In genomic region chr1:55160831-55161638, GRCm38 (mm10) we compare ENCODE assay signal across 9 mouse cellular contexts. TPM values are rescaled to one million over a fixed set of nuclear protein-coding genes. Genes with fewer than 3 reads are reported as not detected.
A peak's percentile ranks its signal among the peaks of the same experiment; 100 is the strongest.
DNase-seq lines count a peak whose midpoint lies in the region; ATAC-seq and TF ChIP-seq lines count a peak whose summit lies in the region.
"Had no signal": no experiment of that assay in that cellular context is flagged by ENCODE, and none has a peak within 500 bp of the region (broad histone marks: within the 10 kb centered on the region; RNA-seq: fewer than 3 reads in every experiment).

No protein-coding gene starts in this region.

- H3K27ac ChIP-seq in stomach, embryonic 15.5 days = no peak overlapping the region
- H3K27ac ChIP-seq in stomach, postnatal 0 days (replicated peaks) = no peak overlapping the region
- H3K27ac ChIP-seq in kidney, embryonic 14.5 days (ENCODE audit: low read depth, low read length) = no peak overlapping the region
- H3K27ac ChIP-seq: kidney, postnatal 0 days had no signal

- no peaks in the 10 kb centered on the region for H3K27me3 ChIP-seq in stomach, embryonic 15.5 days (replicated peaks)
- H3K27me3 ChIP-seq in stomach, postnatal 0 days (ENCODE audit: control insufficient read depth, insufficient read depth, low read length) = no peaks in the 10 kb centered on the region
- no peaks in the 10 kb centered on the region for H3K27me3 ChIP-seq in kidney, embryonic 14.5 days (ENCODE audit: control insufficient read depth, insufficient read depth, low read length)

- no peak for TF ChIP-seq EP300 in stomach, postnatal 0 days (optimal IDR thresholded peaks at IDR 0.05)

- H3K4me3 ChIP-seq in stomach, embryonic 15.5 days (replicated peaks) = no peak overlapping the region
- no peak overlapping the region for H3K4me3 ChIP-seq in stomach, postnatal 0 days (ENCODE audit: low read depth, low read length)
- no peak overlapping the region for H3K4me3 ChIP-seq in kidney, embryonic 14.5 days (ENCODE audit: low read length)

- WGBS in stomach, embryonic 15.5 days = 86% methylated on average over 17 of the region's 17 CpGs
- WGBS in stomach, postnatal 0 days = 82% methylated on average over 17 of the region's 17 CpGs
- 95% methylated on average over 17 of the region's 17 CpGs for WGBS in kidney, embryonic 14.5 days

- ATAC-seq in stomach, embryonic 15.5 days (ENCODE audit: insufficient read depth, low FRiP score, low read depth) = 0 out of 2 replicates have a peak, but pooled peaks have one; percentile 14
- no peak for ATAC-seq in stomach, postnatal 0 days (ENCODE audit: low FRiP score, low TSS enrichment)
- ATAC-seq in kidney, embryonic 14.5 days (ENCODE audit: low FRiP score, low TSS enrichment) = no peak

- no peaks in the 10 kb centered on the region for H3K4me1 ChIP-seq in stomach, embryonic 15.5 days
- H3K4me1 ChIP-seq in stomach, postnatal 0 days (replicated peaks; ENCODE audit: control insufficient read depth, insufficient read depth) = no peaks in the 10 kb centered on the region
- H3K4me1 ChIP-seq in kidney, embryonic 14.5 days (ENCODE audit: control insufficient read depth, insufficient read depth, low read length) = no peaks in the 10 kb centered on the region

- TF ChIP-seq CTCF in stomach, postnatal 0 days (IDR thresholded peaks at IDR 0.05; ENCODE audit: low read depth) = no peak

- no peaks in the 10 kb centered on the region for H3K9me3 ChIP-seq in stomach, embryonic 15.5 days
- no peaks in the 10 kb centered on the region for H3K9me3 ChIP-seq in stomach, postnatal 0 days (ENCODE audit: control insufficient read depth, low read length)
- no peaks in the 10 kb centered on the region for H3K9me3 ChIP-seq in kidney, embryonic 14.5 days (ENCODE audit: control insufficient read depth, low read length)

- DNase-seq in stomach, postnatal 0 days (ENCODE audit: low spot score) = no peak
- DNase-seq in cerebellum, postnatal 25 days = peak; percentile 51 to 60
- DNase-seq in layer of hippocampus, postnatal 25 days (ENCODE audit: extremely low spot score in 1 of 2, low spot score in 1 of 2) = peak; percentile 18 to 38
- DNase-seq in telencephalon, adult 2 months (ENCODE audit: low read depth, low spot score) = peak; percentile 83
- no peak for DNase-seq in kidney, adult 11 months
- DNase-seq in kidney, adult 9 months = no peak

- H3K9ac ChIP-seq in stomach, embryonic 15.5 days = no peak overlapping the region
- H3K9ac ChIP-seq in stomach, postnatal 0 days (ENCODE audit: low read length) = no peak overlapping the region
- no peak overlapping the region for H3K9ac ChIP-seq in kidney, embryonic 14.5 days (ENCODE audit: low read depth, low read length)

- no peak overlapping the region for H3K4me2 ChIP-seq in stomach, embryonic 15.5 days
- no peak overlapping the region for H3K4me2 ChIP-seq in stomach, postnatal 0 days (replicated peaks; ENCODE audit: low read depth)
- H3K4me2 ChIP-seq in kidney, embryonic 14.5 days (replicated peaks; ENCODE audit: low read depth, low read length) = no peak overlapping the region

- peaks cover 11% of the 10 kb centered on the region; the same call in 1 of the 2 replicates for H3K36me3 ChIP-seq in stomach, embryonic 15.5 days
- H3K36me3 ChIP-seq in stomach, postnatal 0 days (ENCODE audit: control insufficient read depth, insufficient read depth, low read length) = no peaks in the 10 kb centered on the region; the same call in 1 of the 2 replicates
- H3K36me3 ChIP-seq in kidney, embryonic 14.5 days (ENCODE audit: control insufficient read depth, insufficient read depth, low read length) = peaks cover 8% of the 10 kb centered on the region; the same call in 1 of the 2 replicates

RNA-seq across cellular contexts. Expression of gene Mob4, which starts 30.0 kb away (rescaled TPM):
- 144 and 156 TPM in 2 replicates for polyA plus RNA-seq in stomach, embryonic 15.5 days (2015; fragmentation: Nextera tagmentation; extraction: Ambion mirVana)
- polyA plus RNA-seq in stomach, postnatal 0 days (2015; fragmentation: Nextera tagmentation; extraction: Ambion mirVana) = 128 and 139 TPM in 2 replicates
- 10 to 100 TPM; 57.1 to 57.5 TPM for total RNA-seq in layer of hippocampus, postnatal 25 days (2021)
- polyA plus RNA-seq in kidney, embryonic 14.5 days (2014; fragmentation: Nextera tagmentation; extraction: Ambion mirVana) = 144 and 172 TPM in 2 replicates

Comparison
In these comparisons a context has a peak if more than half of its experiments do, and no peak if none do; other contexts are left out.
1. DNase-seq: peak in cerebellum, postnatal 25 days (2 of 2), layer of hippocampus, postnatal 25 days (2 of 2) and telencephalon, adult 2 months (single experiment); none in stomach, postnatal 0 days (single experiment), kidney, adult 11 months (single experiment) and kidney, adult 9 months (single experiment).